Mouse (Mus musculus) retina, postnatal 7 days (tissue): ENCODE measurements around the gene Il9r.

Experiments used
- DNase-seq: peaks from one replicate; pipeline ENCODE4 v3.0.0-alpha.2; 2012; ENCODE audit warnings: low read depth, low spot score

Il9r gene

DNA sequence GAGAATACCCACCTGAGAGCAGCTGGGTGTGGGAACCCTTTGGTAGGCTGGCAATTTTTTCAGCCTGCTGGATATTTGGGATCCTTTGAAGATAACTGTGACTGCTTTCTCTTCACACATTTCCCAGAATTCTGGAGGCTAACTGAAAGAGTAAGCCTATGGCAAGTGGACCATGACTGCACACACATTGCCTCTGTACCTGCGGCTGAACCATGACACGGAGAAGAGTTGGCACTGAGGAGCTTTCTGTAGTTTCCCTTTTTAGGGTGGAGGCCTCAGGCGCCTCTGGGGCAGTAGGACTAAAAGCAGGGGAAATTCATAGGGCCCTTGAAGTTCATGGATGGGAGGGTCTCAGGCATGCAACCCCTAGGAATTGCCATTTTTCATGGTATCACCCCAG is 40.9 kb downstream of the Il9r start:
- DNase-seq = no peak

DNA sequence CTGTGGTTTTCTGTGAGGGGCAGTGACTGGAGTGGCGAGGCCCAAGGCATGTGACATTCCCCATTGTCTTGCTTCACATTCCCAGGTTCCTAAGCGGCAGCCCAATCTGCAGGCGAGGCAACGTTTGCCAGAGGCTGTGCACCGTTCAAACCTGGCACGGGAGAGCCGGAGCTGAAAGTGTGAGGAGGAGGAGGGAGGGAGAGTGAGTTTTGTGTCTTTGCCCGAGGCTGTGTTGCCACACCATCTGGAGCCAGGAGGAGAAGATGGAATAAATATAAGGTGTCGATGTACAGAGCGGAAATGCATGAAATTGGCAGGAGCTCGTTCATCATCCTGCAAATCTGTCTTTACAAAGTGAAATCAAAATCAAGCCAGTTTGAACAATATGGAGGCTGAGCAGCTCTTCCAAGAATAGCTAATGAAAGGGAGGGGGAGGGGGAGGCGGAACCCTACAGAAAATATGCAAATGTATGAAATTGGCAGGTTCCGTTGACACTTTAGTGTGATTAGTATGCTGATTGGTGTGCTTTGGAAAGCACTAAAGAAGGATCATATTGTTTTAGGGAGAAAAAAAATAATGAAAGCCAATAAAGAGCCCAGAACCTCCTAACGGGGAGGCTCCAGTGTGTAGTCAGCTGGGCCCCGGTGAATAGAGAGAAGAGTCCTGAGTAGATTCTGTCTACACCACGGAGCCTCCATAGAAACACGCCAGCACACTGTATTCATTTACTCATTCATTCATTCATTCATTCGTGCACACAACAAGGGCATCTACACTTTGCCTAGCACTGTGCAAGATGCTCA is 42.1 kb downstream of the Il9r start:
- DNase-seq = no peak

DNA sequence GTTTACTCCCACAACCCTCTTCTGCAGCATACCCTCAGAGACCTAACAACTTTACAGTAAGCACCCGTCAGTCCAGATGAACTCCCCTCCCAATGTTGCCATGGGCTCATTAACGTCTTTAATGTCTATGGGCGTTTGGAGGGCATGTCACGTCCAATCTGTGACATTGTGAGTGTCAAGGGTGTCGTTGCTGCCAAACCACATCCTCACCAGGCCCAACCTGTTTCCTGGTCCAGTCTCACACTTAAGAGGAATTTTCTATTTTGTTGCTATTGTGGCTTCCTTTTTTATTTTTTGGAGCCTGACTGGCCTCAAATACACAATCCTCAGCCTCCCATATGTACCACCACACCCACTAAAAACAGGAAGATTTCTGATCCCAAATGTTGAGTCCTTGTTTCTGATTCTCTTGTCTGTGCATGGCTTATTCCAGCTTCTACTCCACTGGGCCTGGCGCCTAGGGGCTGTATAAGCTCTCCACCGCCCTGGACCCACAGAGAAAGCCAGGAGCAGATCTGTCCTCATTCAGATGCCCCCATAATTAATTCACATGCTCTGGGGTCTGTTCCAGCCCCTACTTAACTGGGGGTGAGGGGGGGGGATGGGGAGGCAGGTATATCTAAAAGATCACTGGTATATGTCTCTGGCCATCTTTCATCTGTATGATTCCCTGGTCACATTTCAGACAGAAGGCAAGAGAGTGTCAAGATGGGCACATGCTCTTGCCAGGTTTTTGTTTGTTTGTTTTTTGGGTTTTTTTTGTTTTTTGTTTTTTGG is 43.0 kb downstream of the Il9r start:
- DNase-seq = no peak

DNA sequence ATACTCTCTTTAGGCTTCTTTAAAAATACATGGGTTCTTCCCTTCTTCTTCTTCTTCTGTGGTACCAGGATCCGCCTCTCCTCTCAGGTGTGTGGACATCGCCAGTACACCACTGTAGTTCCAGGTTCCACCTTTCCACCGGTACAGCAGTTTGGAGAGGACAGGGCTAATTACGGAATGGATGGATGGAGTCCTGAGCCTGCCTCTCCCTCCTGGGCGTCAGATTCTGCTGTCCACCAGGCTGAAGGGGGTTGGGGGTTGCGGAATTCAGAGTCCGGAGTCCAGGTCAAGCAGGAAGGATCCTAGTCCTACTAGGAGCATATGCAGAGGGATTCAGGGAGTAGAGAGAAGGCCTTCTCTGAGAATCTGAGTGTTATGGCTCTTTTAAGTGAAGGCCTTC is 46.9 kb downstream of the Il9r start:
- no peak for DNase-seq

DNA sequence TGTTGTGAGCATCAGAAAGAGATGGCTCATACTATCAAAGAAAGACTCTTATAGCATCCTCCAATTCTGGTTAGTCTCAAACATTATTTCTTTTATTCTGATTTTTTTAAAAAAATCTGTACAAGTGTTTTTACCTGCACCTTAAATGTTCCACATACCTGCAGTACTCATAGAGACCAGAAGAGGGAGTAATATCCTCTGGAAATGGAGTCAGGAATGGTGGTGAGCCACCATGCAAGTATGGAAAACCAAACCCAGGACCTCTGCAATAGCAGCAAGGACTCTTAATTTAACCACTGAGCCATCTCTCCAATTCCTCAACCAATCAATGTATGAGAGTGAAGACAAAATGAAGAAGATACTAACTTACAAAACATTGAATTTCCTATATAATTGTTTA is 47.3 kb downstream of the Il9r start:
- DNase-seq = no peak

DNA sequence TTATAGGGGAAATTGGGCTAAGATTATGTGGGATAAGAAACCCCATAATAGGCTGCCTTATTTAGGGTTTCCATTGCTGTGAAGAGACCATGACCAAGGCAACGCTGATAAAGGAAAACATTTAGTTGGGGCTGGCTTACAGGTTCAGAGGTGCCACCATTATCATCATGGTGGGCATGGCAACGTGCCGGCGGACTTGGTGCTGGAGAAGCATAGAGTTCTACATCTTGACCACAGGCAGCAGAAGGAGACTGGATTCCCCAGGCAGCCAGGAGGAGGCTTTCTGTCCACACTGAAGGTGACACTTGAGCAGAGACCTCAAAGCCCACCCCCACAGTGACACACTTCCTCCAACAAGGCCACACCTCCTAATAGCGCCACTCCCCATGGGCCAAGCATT is 48.8 kb downstream of the Il9r start:
- DNase-seq = no peak

DNA sequence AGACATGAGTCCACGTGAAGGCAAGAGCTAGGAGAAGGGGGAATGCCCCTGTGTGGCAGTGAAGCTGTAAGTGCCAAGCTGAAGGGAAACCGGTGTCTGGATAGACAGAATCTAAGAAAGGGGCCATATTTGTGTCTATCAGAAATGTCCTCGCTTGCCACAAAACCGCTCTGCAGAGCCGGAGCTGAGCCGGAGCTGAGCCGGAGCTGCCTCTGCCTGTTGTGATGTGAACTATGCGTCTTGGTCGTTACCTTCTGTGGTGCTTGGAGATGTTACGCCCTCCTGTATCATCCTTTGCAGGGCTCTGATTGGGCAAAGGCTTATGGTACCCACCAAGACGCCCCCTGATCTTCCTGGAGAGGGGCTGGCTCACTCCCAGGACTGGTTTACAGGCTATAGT is 50.5 kb downstream of the Il9r start:
- no peak for DNase-seq

DNA sequence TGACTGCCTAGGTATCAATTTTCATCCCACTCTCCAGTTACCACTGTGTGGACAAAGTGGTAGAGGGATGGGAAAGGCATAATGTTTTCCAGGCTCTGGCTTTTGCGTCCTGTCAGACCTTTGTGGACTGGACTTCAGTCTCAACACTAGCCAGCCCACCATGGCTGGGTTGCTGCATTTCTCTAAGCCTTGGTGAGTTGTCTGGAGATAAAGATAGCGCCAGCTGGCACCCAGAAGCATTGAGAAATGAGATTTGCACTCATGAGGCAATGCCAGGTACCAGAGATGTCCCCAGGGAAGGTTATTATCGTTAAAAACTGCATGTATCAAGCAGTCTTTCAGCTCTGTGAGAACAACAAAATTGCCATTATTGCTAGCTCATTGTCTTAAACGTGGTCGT is 57.3 kb downstream of the Il9r start:
- DNase-seq = no peak

DNA sequence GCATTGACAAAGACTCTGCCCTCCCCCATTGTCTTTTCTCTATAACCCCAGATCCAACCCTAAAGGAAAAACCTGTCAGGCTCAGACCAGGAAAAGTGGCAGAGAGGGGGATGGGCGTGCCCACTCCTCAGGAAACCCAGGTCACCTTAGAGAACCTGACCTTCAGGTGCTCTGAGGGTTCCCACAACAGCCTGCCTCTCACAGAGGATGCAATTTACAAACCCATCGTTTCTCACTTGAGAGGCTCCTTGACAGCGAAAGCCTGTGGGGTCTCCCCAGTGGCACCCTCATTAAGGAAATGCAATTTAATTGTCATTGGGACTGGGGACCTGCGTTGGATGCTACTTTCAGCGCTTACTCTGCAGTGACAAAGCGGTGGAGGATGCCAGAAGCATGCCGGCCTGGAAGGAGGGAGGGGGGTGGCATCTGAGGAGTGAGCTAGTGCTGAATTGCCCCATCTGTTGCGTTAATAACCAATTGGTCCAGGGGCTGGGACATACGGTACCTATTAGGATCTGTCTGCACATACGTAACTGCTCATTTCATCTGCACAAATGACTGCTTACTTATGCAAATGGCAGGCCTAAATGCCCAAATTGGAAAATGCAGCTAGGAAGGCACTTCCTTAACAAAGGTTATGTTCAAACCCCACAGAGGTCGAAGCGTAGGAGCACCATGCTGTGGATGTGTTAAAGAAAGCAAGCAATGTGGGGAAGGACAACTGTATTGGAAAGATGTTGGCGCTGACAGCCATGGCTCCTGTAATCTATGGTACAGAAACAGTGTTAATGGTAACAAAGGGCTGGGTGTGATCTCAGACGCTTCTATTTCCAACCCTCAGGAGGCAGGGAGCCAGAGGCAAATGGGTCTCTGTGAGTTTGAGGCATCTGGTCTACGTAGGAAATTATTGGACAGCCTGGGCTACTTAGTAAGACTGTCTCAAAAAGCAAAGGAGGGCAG is 58.2 kb downstream of the Il9r start:
- no peak for DNase-seq

DNA sequence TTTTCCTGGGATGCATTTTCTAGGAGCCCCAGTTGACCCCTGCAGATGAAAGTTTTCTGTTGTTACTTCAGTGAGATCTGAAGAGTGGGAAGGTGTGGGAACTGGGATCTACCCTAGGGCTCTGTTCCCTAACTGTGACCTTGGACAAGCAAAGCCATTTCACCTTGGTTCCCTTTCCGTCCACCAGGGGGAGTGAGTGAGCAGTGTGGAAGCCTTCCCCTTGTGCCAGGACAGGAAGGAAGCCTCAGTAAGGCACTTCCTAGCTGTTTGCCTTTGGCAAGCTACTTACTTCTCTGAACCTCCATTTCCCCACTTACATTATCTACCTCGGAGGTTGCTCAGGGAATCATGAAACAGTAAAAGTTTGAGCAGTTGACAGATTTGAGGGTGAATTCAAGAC is 59.0 kb downstream of the Il9r start:
- DNase-seq = peak; percentile 47

DNA sequence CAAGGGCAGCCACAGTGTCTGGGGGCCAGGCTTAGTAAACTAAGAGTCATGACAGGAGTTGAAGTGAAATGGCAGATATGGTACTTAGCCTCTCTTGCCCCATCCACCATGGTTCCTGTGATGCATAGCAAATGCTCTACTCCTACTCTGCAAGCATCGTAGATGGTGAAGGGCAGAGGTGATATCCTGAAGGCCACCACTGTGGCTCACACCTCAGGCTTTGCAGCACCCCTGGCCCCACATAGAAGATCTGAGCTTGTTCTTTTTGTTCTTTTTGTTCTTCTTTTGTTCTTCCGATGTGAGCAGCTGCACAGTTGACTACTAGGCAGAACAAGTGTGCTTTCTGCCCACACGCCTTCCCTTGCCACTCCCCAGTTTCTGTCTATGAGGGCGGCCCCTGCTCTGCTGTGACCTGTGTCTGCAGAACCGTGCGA is 60.5 kb downstream of the Il9r start:
- no peak for DNase-seq

DNA sequence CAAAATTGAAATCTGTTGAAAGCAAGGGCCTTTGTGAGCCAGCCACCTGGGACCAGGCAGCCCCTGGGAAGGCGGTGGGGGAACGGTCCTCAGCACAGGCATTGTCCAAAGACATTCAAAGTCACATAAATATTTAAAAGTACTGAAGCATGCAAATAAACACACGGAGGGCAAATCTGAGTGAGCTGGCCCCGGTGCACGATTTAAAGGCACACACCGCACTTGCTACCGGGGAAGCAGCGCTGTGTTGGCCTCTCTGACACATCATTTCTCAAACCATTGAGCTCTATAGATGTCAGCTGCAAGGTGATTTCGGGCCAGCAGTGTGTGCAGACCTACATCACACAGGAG is 61.5 kb downstream of the Il9r start:
- no peak for DNase-seq

DNA sequence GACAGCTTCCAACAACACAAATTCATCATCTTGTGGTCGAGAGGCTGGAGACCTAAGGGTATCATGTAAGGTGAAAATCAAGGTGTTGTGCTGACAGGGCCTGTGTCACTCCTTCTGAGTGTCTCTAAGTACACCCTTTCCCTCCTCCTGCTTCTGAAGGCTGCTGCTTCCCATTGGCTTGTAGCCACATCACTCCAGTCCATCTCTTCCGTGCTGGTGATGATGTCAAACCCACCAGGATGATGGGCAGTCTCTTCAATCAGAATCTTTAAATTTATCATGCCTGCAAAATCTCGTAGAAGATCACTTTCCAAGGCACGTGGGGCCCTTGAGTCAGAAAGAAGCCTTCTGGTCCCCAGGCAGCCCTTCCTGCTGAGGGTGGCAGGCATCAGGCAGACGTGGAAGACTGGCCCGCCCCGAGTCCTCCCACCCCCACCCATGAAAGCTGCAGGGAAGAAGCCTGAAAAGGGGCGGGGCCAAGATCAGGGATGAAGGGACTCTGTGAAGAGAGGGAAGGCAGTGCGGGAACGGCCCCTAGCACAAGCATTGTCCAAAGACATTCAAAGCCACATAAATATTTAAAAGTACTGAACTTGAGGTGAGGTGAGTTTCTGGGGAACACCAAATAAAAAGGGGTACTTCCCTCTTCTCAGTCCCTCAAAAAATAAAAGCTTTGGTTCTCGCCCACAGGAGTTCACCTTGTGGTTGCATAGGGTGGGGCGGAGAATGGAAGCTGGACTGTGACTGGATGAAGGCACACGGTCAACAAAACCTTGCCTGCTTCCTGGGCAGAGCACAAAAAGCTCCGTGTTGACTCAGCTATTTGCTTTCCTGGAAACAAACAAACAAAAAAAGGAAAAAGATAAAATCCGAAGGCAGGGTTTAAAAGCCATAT is 62.1 kb downstream of the Il9r start:
- DNase-seq = no peak
